Mouse (Mus musculus): Measurements from ENCODE around the gene Tmem274.
"Not testable (repeated sequence)": the region's sequence is repeated elsewhere in the genome, so short reads cannot be mapped to it uniquely, and the experiment has no call there.

DNA sequence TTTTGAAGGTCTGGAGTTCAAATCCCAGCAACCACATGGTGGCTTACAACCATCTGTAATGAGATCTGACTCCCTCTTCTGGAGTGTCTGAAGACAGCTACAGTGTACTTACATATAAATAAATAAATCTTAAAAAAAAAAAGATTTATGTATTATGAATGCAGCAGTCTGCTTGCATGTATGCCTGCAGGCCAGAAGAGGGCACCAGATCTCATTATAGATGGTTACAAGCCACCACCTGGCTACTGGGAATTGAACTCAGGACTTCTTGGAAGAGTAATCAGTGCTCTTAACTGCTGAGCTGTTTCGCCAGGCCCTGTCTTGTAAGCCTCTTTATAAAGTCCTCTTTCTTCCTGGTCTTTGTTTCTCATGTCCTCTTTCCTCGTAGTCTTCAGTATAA, 16.7 kb upstream of the Tmem274 start:
- TF ChIP-seq CTCF (IDR thresholded peaks at IDR 0.05; ENCODE audit: borderline replicate concordance, insufficient read depth, low read depth, low read length), result 0 out of 2 replicates have a peak, but pooled peaks have one; percentile 8
- TF ChIP-seq POLR2A (IDR thresholded peaks at IDR 0.05; ENCODE audit: borderline replicate concordance, insufficient read depth, low read length), result not testable (repeated sequence)
